Mouse (Mus musculus): Measurements from ENCODE around the gene Gm1043.

DNA sequence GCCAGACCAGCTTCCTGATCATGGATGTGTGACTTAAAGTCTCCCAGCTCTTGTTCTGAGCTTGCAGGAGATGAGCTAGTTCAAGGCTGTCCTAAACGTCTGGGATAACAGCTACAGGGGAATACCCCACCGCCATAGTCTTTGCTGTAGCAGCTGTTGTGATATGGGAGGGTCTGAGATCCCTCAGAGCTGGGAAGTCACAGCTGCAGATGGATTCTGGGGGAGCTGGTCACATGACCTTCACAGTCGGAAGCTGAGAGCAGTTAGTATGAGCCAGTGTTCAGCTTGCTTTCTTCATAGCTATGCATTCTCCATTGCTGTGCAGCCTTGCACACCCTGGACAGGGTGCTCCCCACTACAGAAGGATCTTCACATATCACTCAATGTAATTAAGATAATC lies 748 bp downstream of the Gm1043 start:
- no peak for TF ChIP-seq TAL1 (IDR thresholded peaks at IDR 0.05; ENCODE audit: low read length)
- no peak for TF ChIP-seq GATA1 (IDR thresholded peaks at IDR 0.05; ENCODE audit: low read length)
